Mouse (Mus musculus): ENCODE measurements around the gene Smdt1. TPM values are rescaled to one million over a fixed set of nuclear protein-coding genes. Genes with fewer than 3 reads are reported as not detected.

Smdt1 gene
- polyA plus RNA-seq, 1 experiment: 106 TPM

GRCm38 (mm10) chr15:82307107-82307506 is 31.7 kb upstream of the Smdt1 start:
- Histone ChIP-seq H3K27ac (ENCODE audit: insufficient read depth, low read length) (no peak overlapping the region), H3K36me3 (ENCODE audit: control insufficient read depth, insufficient read depth, low read length) (no peaks in the 10 kb centered on the region), H3K4me1 (ENCODE audit: control insufficient read depth, insufficient read depth, insufficient read length) (no peaks in the 10 kb centered on the region), H3K27me3 (ENCODE audit: control insufficient read depth, insufficient read depth, low read length) (peaks cover 2% of the 10 kb centered on the region; the same call in 1 of the 2 replicates), H3K4me3 (ENCODE audit: extremely low read depth, insufficient read depth, insufficient read length) (no peak overlapping the region)
- TF ChIP-seq CTCF (IDR thresholded peaks at IDR 0.05; ENCODE audit: extremely low read depth, insufficient read depth, insufficient read length, insufficient replicate concordance) (no peak), POLR2A (IDR thresholded peaks at IDR 0.05; ENCODE audit: low read depth, low read length) (no peak)
- DNase-seq (ENCODE audit: low read depth in 1 of 2, low spot score in 2 of 2): no peak
- 88% methylated on average over 3 of the region's 3 CpGs for WGBS

- Histone ChIP-seq H3K27me3 (ENCODE audit: control insufficient read depth, insufficient read depth, low read length) (peaks cover 2% of the 10 kb centered on the region; the same call in 1 of the 2 replicates), H3K4me3 (ENCODE audit: extremely low read depth, insufficient read depth, insufficient read length) (no peak overlapping the region), H3K27ac (ENCODE audit: insufficient read depth, low read length) (no peak overlapping the region), H3K36me3 (ENCODE audit: control insufficient read depth, insufficient read depth, low read length) (no peaks in the 10 kb centered on the region), H3K4me1 (ENCODE audit: control insufficient read depth, insufficient read depth, insufficient read length) (no peaks in the 10 kb centered on the region)
- WGBS: 81% methylated on average over 3 of the region's 3 CpGs
- DNase-seq (ENCODE audit: low read depth in 1 of 2, low spot score in 2 of 2): no peak
- TF ChIP-seq CTCF (IDR thresholded peaks at IDR 0.05; ENCODE audit: extremely low read depth, insufficient read depth, insufficient read length, insufficient replicate concordance): no peak
- no peak for TF ChIP-seq POLR2A (IDR thresholded peaks at IDR 0.05; ENCODE audit: low read depth, low read length)
Measured at GRCm38 (mm10) chr15:82308416-82308815, 30.3 kb upstream of the Smdt1 start.

- 84% methylated on average over 6 of the region's 6 CpGs for WGBS
- Histone ChIP-seq H3K27me3 (ENCODE audit: control insufficient read depth, insufficient read depth, low read length) (no peaks in the 10 kb centered on the region), H3K4me1 (ENCODE audit: control insufficient read depth, insufficient read depth, insufficient read length) (no peaks in the 10 kb centered on the region), H3K36me3 (ENCODE audit: control insufficient read depth, insufficient read depth, low read length) (no peaks in the 10 kb centered on the region), H3K27ac (ENCODE audit: insufficient read depth, low read length) (no peak overlapping the region), H3K4me3 (ENCODE audit: extremely low read depth, insufficient read depth, insufficient read length) (no peak overlapping the region)
- TF ChIP-seq CTCF (IDR thresholded peaks at IDR 0.05; ENCODE audit: extremely low read depth, insufficient read depth, insufficient read length, insufficient replicate concordance) (no peak), POLR2A (IDR thresholded peaks at IDR 0.05; ENCODE audit: low read depth, low read length) (no peak)
- no peak for DNase-seq (ENCODE audit: low read depth in 1 of 2, low spot score in 2 of 2)
Measured at GRCm38 (mm10) chr15:82317839-82318238, 20.9 kb upstream of the Smdt1 start.

- 72% methylated on average over 1 of the region's 1 CpGs for WGBS
- no peaks in the 10 kb centered on the region for H3K4me1 ChIP-seq (ENCODE audit: control insufficient read depth, insufficient read depth, insufficient read length)
- H3K4me3 ChIP-seq (ENCODE audit: extremely low read depth, insufficient read depth, insufficient read length): no peak overlapping the region
- TF ChIP-seq POLR2A (IDR thresholded peaks at IDR 0.05; ENCODE audit: low read depth, low read length): no peak
- no peak for DNase-seq (ENCODE audit: low read depth in 1 of 2, low spot score in 2 of 2)
- no peaks in the 10 kb centered on the region for H3K27me3 ChIP-seq (ENCODE audit: control insufficient read depth, insufficient read depth, low read length)
- no peaks in the 10 kb centered on the region for H3K36me3 ChIP-seq (ENCODE audit: control insufficient read depth, insufficient read depth, low read length)
- no peak overlapping the region for H3K27ac ChIP-seq (ENCODE audit: insufficient read depth, low read length)
Measured at GRCm38 (mm10) chr15:82319613-82320012, 19.1 kb upstream of the Smdt1 start.

GRCm38 (mm10) chr15:82322195-82322594 is 16.6 kb upstream of the Smdt1 start:
- WGBS: 82% methylated on average over 8 of the region's 8 CpGs
- TF ChIP-seq CTCF (IDR thresholded peaks at IDR 0.05; ENCODE audit: extremely low read depth, insufficient read depth, insufficient read length, insufficient replicate concordance) (no peak), POLR2A (IDR thresholded peaks at IDR 0.05; ENCODE audit: low read depth, low read length) (no peak)

GRCm38 (mm10) chr15:82325382-82325781 is 13.4 kb upstream of the Smdt1 start:
- Histone ChIP-seq H3K36me3 (ENCODE audit: control insufficient read depth, insufficient read depth, low read length) (peaks cover 7% of the 10 kb centered on the region), H3K4me3 (ENCODE audit: extremely low read depth, insufficient read depth, insufficient read length) (no peak overlapping the region), H3K4me1 (ENCODE audit: control insufficient read depth, insufficient read depth, insufficient read length) (no peaks in the 10 kb centered on the region), H3K27me3 (ENCODE audit: control insufficient read depth, insufficient read depth, low read length) (no peaks in the 10 kb centered on the region), H3K27ac (ENCODE audit: insufficient read depth, low read length) (no peak overlapping the region)
- 48% methylated on average over 2 of the region's 2 CpGs for WGBS
- DNase-seq (ENCODE audit: low read depth in 1 of 2, low spot score in 2 of 2): no peak
- TF ChIP-seq CTCF (IDR thresholded peaks at IDR 0.05; ENCODE audit: extremely low read depth, insufficient read depth, insufficient read length, insufficient replicate concordance) (no peak), POLR2A (IDR thresholded peaks at IDR 0.05; ENCODE audit: low read depth, low read length) (no peak)

More at GRCm38 (mm10) chr15:82322195-82322594, 16.6 kb upstream of the Smdt1 start:
- H3K36me3 ChIP-seq (ENCODE audit: control insufficient read depth, insufficient read depth, low read length): no peaks in the 10 kb centered on the region
- no peak overlapping the region for H3K4me3 ChIP-seq (ENCODE audit: extremely low read depth, insufficient read depth, insufficient read length)
- H3K27me3 ChIP-seq (ENCODE audit: control insufficient read depth, insufficient read depth, low read length): no peaks in the 10 kb centered on the region
- no peak for DNase-seq (ENCODE audit: low read depth in 1 of 2, low spot score in 2 of 2)
- no peaks in the 10 kb centered on the region for H3K4me1 ChIP-seq (ENCODE audit: control insufficient read depth, insufficient read depth, insufficient read length)
- H3K27ac ChIP-seq (ENCODE audit: insufficient read depth, low read length): no peak overlapping the region

GRCm38 (mm10) chr15:82335194-82335593 is 3.6 kb upstream of the Smdt1 start:
- TF ChIP-seq CTCF (IDR thresholded peaks at IDR 0.05; ENCODE audit: extremely low read depth, insufficient read depth, insufficient read length, insufficient replicate concordance) (no peak), POLR2A (IDR thresholded peaks at IDR 0.05; ENCODE audit: low read depth, low read length) (no peak)
- WGBS: 86% methylated on average over 4 of the region's 4 CpGs
- no peak for DNase-seq (ENCODE audit: low read depth in 1 of 2, low spot score in 2 of 2)
- Histone ChIP-seq H3K4me3 (ENCODE audit: extremely low read depth, insufficient read depth, insufficient read length) (no peak overlapping the region), H3K27ac (ENCODE audit: insufficient read depth, low read length) (no peak overlapping the region), H3K27me3 (ENCODE audit: control insufficient read depth, insufficient read depth, low read length) (no peaks in the 10 kb centered on the region), H3K36me3 (ENCODE audit: control insufficient read depth, insufficient read depth, low read length) (peaks cover 16% of the 10 kb centered on the region), H3K4me1 (ENCODE audit: control insufficient read depth, insufficient read depth, insufficient read length) (peaks cover 8% of the 10 kb centered on the region; the same call in 1 of the 2 replicates)
